Mouse (Mus musculus) ES-E14 (cell line): ENCODE measurements around the gene Hpn.

ENCODE experiments used
- CHD2 ChIP-seq: IDR thresholded peaks from 2 replicates; pipeline ENCODE4 v1.6.1; 2014; ENCODE audit warnings: mild to moderate bottlenecking, low read depth, low read length, inconsistent platforms
- HCFC1 ChIP-seq: IDR thresholded peaks from 2 replicates; pipeline ENCODE4 v1.6.1; 2012; ENCODE audit warnings: low read length, inconsistent platforms, borderline replicate concordance; ENCODE audit not compliant: insufficient read depth
- MAFK ChIP-seq: IDR thresholded peaks from 2 replicates; pipeline ENCODE4 v1.6.1; 2014; ENCODE audit warnings: mild to moderate bottlenecking, low read depth, low read length, inconsistent platforms; ENCODE audit not compliant: insufficient read depth
- ZC3H11A ChIP-seq: IDR thresholded peaks from 2 replicates; pipeline ENCODE4 v1.6.1; 2012; ENCODE audit warnings: low read depth, mild to moderate bottlenecking, inconsistent platforms, low read length, borderline replicate concordance
- ZNF384 ChIP-seq: IDR thresholded peaks from 2 replicates; pipeline ENCODE4 v1.6.1; 2012; ENCODE audit warnings: low read depth, low read length, inconsistent platforms

DNA sequence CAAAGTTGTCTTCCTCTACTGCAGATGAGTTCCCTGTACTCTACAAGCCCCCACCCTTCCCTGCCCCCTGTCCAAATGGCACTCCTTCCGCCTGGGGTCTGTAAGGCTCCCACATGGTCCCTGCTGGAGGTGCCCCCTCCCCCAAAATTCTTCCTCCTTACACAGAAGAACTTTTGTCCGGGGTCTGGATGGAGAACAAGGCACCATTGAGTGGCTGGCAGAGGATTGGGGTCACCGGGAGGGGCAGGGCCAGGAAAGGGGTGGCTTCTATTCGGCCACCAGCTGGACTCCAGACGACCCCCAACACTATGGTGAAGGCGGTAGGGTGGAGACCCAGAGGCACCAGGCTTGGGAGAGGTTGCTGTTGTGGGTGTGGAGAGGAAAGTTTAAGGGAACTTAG lies 37.6 kb downstream of the Hpn start:
- TF ChIP-seq ZC3H11A (no peak), ZNF384 (no peak), MAFK (no peak), HCFC1 (no peak), CHD2 (no peak)
